Comparison of ENCODE assay signal across 12 mouse cellular contexts in the genomic region with DNA sequence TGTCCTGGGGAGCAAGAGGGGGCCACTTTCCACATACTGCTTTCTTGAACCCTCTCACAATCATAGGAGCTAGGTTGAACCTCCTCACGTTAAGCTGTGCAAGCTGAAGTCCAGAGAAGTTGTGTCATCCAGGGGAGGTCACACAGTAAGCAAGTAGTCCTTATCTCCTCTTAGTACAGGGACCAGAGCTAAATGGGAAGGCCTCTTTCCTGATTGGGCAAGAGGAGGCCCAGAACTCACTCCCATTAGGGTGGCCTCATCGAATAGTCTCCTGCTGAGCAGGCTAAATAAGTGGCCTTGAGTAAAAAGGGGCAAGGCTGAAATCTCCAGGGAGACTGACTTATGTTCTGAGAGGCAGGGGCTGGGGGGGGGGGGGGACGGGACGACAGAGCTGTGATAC.
DNase-seq lines count a peak whose midpoint lies in the region; ATAC-seq and TF ChIP-seq lines count a peak whose summit lies in the region.
"Had no signal": no experiment of that assay in that cellular context is flagged by ENCODE, and none has a peak within 500 bp of the region (broad histone marks: within the 10 kb centered on the region; RNA-seq: fewer than 3 reads in every experiment).

No protein-coding gene starts in this region.

- no peaks in the 10 kb centered on the region for H3K36me3 ChIP-seq in lung, embryonic 14.5 days (ENCODE audit: insufficient read depth)
- H3K36me3 ChIP-seq in limb, embryonic 15.5 days: no peaks in the 10 kb centered on the region
- no peaks in the 10 kb centered on the region for H3K36me3 ChIP-seq in stomach, postnatal 0 days (ENCODE audit: control insufficient read depth, insufficient read depth, low read length)
- H3K36me3 ChIP-seq: embryonic facial prominence, embryonic 12.5 days had no signal

- WGBS in lung, embryonic 14.5 days: 22% methylated on average over 4 of the region's 4 CpGs
- 45% methylated on average over 2 of the region's 4 CpGs for WGBS in limb, embryonic 15.5 days
- 23% methylated on average over 2 of the region's 4 CpGs for WGBS in stomach, postnatal 0 days

- H3K27ac ChIP-seq in lung, embryonic 14.5 days (ENCODE audit: low read depth): 0 out of 2 replicates have a peak overlapping the region, but pooled peaks have one; percentile 58
- H3K27ac ChIP-seq in limb, embryonic 15.5 days: peak overlapping the region; percentile 73
- peak overlapping the region; percentile 73 for H3K27ac ChIP-seq in stomach, postnatal 0 days (replicated peaks)
- H3K27ac ChIP-seq: embryonic facial prominence, embryonic 12.5 days had no signal

- H3K9ac ChIP-seq in lung, embryonic 14.5 days: no peak overlapping the region
- no peak overlapping the region for H3K9ac ChIP-seq in limb, embryonic 15.5 days
- H3K9ac ChIP-seq in stomach, postnatal 0 days (ENCODE audit: low read length): no peak overlapping the region
- H3K9ac ChIP-seq: embryonic facial prominence, embryonic 12.5 days had no signal

- DNase-seq in adrenal gland, adult 8-10 months: peak; percentile 50
- DNase-seq in adrenal gland, postnatal 25 days: no peak
- DNase-seq in lung, embryonic 14.5 days: no peak
- no peak for DNase-seq in lung, postnatal 10 days
- no peak for DNase-seq in stomach, postnatal 0 days (ENCODE audit: low spot score)
- DNase-seq in layer of hippocampus, postnatal 10 days (ENCODE audit: low spot score in 2 of 2): no peak
- DNase-seq: cerebellum, adult 2 months; left cerebral cortex, postnatal 4 days had no signal

- no peak for TF ChIP-seq CTCF in lung, embryonic 14.5 days (IDR thresholded peaks at IDR 0.05; ENCODE audit: low read depth)
- no peak for TF ChIP-seq CTCF in stomach, postnatal 0 days (IDR thresholded peaks at IDR 0.05; ENCODE audit: low read depth)

- H3K4me1 ChIP-seq in lung, embryonic 14.5 days (ENCODE audit: insufficient read depth): no peaks in the 10 kb centered on the region
- H3K4me1 ChIP-seq in limb, embryonic 15.5 days: peaks cover 15% of the 10 kb centered on the region
- H3K4me1 ChIP-seq in stomach, postnatal 0 days (replicated peaks; ENCODE audit: control insufficient read depth, insufficient read depth): 0 out of 2 replicates have a peak, but pooled peaks cover 8% of the 10 kb centered on the region
- H3K4me1 ChIP-seq: embryonic facial prominence, embryonic 12.5 days had no signal

- no peak for TF ChIP-seq EP300 in stomach, postnatal 0 days (optimal IDR thresholded peaks at IDR 0.05)

- H3K9me3 ChIP-seq in lung, embryonic 14.5 days (ENCODE audit: low read depth, low read length): no peaks in the 10 kb centered on the region
- H3K9me3 ChIP-seq in limb, embryonic 15.5 days: no peaks in the 10 kb centered on the region
- H3K9me3 ChIP-seq in stomach, postnatal 0 days (ENCODE audit: control insufficient read depth, low read length): no peaks in the 10 kb centered on the region
- H3K9me3 ChIP-seq: embryonic facial prominence, embryonic 12.5 days had no signal

- no peak overlapping the region for H3K4me3 ChIP-seq in lung, embryonic 14.5 days (ENCODE audit: low read depth, low read length)
- no peak overlapping the region for H3K4me3 ChIP-seq in limb, embryonic 15.5 days
- no peak overlapping the region for H3K4me3 ChIP-seq in stomach, postnatal 0 days (ENCODE audit: low read depth, low read length)
- H3K4me3 ChIP-seq: embryonic facial prominence, embryonic 12.5 days had no signal

- H3K4me2 ChIP-seq in lung, embryonic 14.5 days: no peak overlapping the region
- no peak overlapping the region for H3K4me2 ChIP-seq in limb, embryonic 15.5 days
- no peak overlapping the region for H3K4me2 ChIP-seq in stomach, postnatal 0 days (replicated peaks; ENCODE audit: low read depth)
- H3K4me2 ChIP-seq: embryonic facial prominence, embryonic 12.5 days had no signal

- ATAC-seq in lung, embryonic 14.5 days (ENCODE audit: insufficient read depth): peak; percentile 56
- ATAC-seq in limb, embryonic 15.5 days (ENCODE audit: insufficient number of reproducible peaks, low FRiP score, low TSS enrichment, low read depth): no peak
- peak; percentile 73 for ATAC-seq in stomach, postnatal 0 days (ENCODE audit: low FRiP score, low TSS enrichment)
- ATAC-seq in monocyte, adult 5-6 weeks (replicated peaks; ENCODE audit: insufficient number of reproducible peaks, low FRiP score, low TSS enrichment, poor library complexity, severe bottlenecking): no peak
- ATAC-seq: midbrain, embryonic 16.5 days had no signal

- H3K27me3 ChIP-seq in lung, embryonic 14.5 days (ENCODE audit: insufficient read depth, low read length): no peaks in the 10 kb centered on the region
- H3K27me3 ChIP-seq in limb, embryonic 15.5 days: no peaks in the 10 kb centered on the region
- no peaks in the 10 kb centered on the region for H3K27me3 ChIP-seq in stomach, postnatal 0 days (ENCODE audit: control insufficient read depth, insufficient read depth, low read length)
- H3K27me3 ChIP-seq: embryonic facial prominence, embryonic 12.5 days had no signal

Comparison
In these comparisons a context has a peak if more than half of its experiments do, and no peak if none do; other contexts are left out.
1. ATAC-seq: peak in lung, embryonic 14.5 days (single experiment) and stomach, postnatal 0 days (single experiment); none in limb, embryonic 15.5 days (single experiment) and monocyte, adult 5-6 weeks (single experiment).
2. Peak in every context shown above with its lines, with median percentiles within 50 percentile points of each other: H3K27ac ChIP-seq.